Mouse (Mus musculus): ENCODE results near the gene Lamtor4.

DNA sequence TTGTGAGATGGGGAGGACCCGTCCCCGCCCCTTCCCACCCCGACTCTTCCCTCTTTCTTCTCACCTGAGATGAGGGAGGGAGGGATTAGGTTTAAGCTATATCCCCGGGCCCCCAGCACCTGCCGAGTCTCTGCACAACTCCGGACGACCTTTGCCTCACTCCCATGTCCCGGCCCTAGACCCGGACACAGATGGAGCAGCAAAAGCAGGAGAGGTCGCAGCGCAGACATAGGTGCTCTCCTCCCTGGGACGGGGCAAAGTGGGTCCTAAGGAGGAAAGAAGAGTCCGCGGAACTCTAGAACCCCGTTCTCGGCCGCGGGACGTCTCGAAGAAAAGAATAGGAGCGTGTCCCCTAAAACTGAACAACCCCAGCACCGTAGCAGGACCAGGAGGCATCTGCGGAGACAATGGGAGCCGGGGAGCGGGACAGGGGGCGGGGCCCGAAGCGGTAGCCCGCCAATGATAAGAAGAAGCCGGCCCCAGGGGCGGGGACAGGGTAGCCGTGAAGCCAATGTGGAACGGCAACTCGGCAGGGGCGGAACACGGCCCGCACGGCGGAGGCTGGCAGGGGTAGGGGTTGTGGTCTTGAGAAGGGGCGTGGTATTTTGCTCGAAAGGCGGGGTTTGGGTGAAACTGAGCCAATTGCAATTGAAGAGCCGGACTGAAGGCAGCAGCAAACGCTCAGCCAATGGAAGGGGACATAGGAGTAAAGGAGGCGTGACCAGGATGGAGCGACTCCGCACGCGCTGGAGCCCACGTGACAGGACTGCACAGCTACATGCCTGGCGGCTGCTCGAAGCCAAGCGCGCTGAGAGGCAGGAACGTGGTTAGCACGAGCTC is 24.5 kb downstream of the Lamtor4 start, which contains the start of the genes Gm43720, Gpc2 and Stag3:
- no peak for TF ChIP-seq CTCF (IDR thresholded peaks at IDR 0.05; ENCODE audit: control insufficient read depth, insufficient read depth, insufficient read length)
- no peak for TF ChIP-seq MYOG (IDR thresholded peaks at IDR 0.05; ENCODE audit: control insufficient read depth, extremely low read depth, insufficient read length)

All from C2C12 (cell line).